Mouse (Mus musculus): ENCODE results near the gene Tead1. TPM values are rescaled to one million over a fixed set of nuclear protein-coding genes. Genes with fewer than 3 reads are reported as not detected.

Tead1 gene
- polyA plus RNA-seq, 1 experiment = 2.7 TPM

DNA sequence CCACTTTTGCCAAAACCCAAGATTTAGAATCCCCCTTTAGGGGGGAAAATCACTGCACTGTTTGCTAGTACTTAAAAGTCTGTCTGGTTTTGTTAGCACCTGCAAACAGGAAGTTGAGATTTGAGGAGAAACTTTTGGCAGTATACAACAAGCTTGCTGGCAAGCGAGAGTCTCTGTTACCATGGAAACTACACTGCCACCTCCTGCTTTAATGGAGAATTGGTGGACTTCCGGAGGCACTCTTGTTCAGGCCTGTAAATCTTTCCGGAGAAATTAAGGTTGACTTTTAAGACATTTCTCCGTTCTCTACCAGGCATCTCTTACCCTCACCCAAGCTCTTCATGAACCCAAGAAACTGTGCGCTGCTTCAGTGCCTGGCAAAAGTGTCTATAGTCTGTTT, 143.8 kb downstream of the Tead1 start:
- Histone ChIP-seq H3K36me3 (ENCODE audit: control insufficient read depth, insufficient read depth, low read length) (no peaks in the 10 kb centered on the region), H3K4me3 (ENCODE audit: extremely low read depth, insufficient read depth, insufficient read length) (no peak overlapping the region), H3K27ac (ENCODE audit: insufficient read depth, low read length) (no peak overlapping the region), H3K4me1 (ENCODE audit: control insufficient read depth, insufficient read depth, insufficient read length) (peaks cover 4% of the 10 kb centered on the region; the same call in 1 of the 2 replicates), H3K27me3 (ENCODE audit: control insufficient read depth, insufficient read depth, low read length) (no peaks in the 10 kb centered on the region)
- TF ChIP-seq POLR2A (IDR thresholded peaks at IDR 0.05; ENCODE audit: low read depth, low read length) = no peak
- no peak for TF ChIP-seq CTCF (IDR thresholded peaks at IDR 0.05; ENCODE audit: extremely low read depth, insufficient read depth, insufficient read length, insufficient replicate concordance)
- 19% methylated on average over 5 of the region's 5 CpGs for WGBS
- no peak for DNase-seq (ENCODE audit: low read depth in 1 of 2, low spot score in 2 of 2)

DNA sequence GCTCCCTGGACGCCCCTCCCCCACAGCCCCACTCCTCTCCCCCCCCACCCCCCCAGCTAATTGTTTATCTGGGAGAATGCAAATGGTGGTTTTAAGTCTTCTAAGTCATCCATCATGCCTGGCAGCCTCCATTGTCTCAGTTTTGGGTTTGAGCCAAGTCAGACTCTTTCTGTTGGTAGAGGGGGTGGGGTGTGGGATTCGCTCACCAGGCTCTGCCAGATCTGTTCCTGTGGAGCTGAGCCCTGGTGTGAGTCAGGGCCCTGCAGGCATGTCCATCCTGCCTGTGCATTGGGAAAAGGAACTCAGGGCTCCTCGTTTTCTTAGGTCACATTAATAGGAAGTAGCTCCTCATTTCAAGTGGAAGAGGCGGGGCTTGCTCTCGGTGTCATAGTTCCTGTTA, 144.5 kb downstream of the Tead1 start:
- H3K4me1 ChIP-seq (ENCODE audit: control insufficient read depth, insufficient read depth, insufficient read length) = peaks cover 4% of the 10 kb centered on the region; the same call in 1 of the 2 replicates
- H3K27ac ChIP-seq (ENCODE audit: insufficient read depth, low read length) = no peak overlapping the region
- DNase-seq (ENCODE audit: low read depth in 1 of 2, low spot score in 2 of 2) = no peak
- H3K4me3 ChIP-seq (ENCODE audit: extremely low read depth, insufficient read depth, insufficient read length) = no peak overlapping the region
- no peak for TF ChIP-seq CTCF (IDR thresholded peaks at IDR 0.05; ENCODE audit: extremely low read depth, insufficient read depth, insufficient read length, insufficient replicate concordance)
- TF ChIP-seq POLR2A (IDR thresholded peaks at IDR 0.05; ENCODE audit: low read depth, low read length) = no peak
- H3K27me3 ChIP-seq (ENCODE audit: control insufficient read depth, insufficient read depth, low read length) = no peaks in the 10 kb centered on the region
- WGBS = 25% methylated on average over 5 of the region's 5 CpGs
- no peaks in the 10 kb centered on the region for H3K36me3 ChIP-seq (ENCODE audit: control insufficient read depth, insufficient read depth, low read length)

- TF ChIP-seq CTCF (IDR thresholded peaks at IDR 0.05; ENCODE audit: extremely low read depth, insufficient read depth, insufficient read length, insufficient replicate concordance) (no peak), POLR2A (IDR thresholded peaks at IDR 0.05; ENCODE audit: low read depth, low read length) (no peak)
- 16% methylated on average over 11 of the region's 11 CpGs for WGBS
Measured at GRCm38 (mm10) chr7:112825339-112825781, 146.2 kb downstream of the Tead1 start.

DNA sequence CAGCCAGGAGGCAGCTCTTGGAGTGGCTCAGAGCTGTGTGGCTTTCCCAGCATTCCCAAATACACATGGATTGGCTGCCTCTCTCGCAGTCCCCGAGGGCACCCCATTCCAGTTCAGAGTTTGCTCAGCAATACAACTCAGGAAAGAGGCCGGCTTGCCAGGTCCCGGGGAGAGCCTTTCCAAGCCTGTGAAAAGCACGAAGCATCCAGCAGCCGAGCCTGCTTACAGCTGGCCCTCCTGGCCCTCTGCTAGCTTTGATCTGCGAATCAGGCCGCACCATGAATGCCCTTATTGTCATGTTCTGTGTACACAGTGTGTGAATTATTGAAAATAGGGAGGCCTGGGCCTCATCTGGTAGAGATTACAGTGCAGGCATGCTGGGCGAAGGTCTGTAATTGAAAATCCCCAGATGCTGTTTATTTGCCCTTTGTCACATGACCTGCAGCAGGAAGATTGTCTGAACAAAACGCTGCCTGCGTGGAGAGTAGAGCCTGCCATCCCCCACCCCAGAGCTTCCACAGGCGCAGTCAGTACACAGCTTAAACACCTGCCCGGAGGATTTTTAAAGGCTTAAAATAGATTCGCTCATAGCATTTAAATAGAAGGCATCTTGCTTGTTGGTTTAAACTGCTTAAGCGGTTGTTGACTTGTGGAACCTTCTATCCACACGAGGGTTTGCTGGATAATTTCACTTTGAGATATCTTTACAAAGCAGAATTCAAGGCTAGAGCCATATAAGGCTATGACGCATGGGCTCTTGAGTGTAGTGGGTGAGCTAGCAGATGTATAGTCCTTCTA, 147.2 kb downstream of the Tead1 start:
- H3K4me1 ChIP-seq (ENCODE audit: control insufficient read depth, insufficient read depth, insufficient read length) = peaks cover 4% of the 10 kb centered on the region; the same call in 1 of the 2 replicates
- H3K27me3 ChIP-seq (ENCODE audit: control insufficient read depth, insufficient read depth, low read length) = no peaks in the 10 kb centered on the region
- WGBS = 65% methylated on average over 17 of the region's 17 CpGs
- H3K36me3 ChIP-seq (ENCODE audit: control insufficient read depth, insufficient read depth, low read length) = no peaks in the 10 kb centered on the region
- no peak overlapping the region for H3K27ac ChIP-seq (ENCODE audit: insufficient read depth, low read length)
- no peak for DNase-seq (ENCODE audit: low read depth in 1 of 2, low spot score in 2 of 2)
- no peak overlapping the region for H3K4me3 ChIP-seq (ENCODE audit: extremely low read depth, insufficient read depth, insufficient read length)
- TF ChIP-seq POLR2A (IDR thresholded peaks at IDR 0.05; ENCODE audit: low read depth, low read length) (no peak), CTCF (IDR thresholded peaks at IDR 0.05; ENCODE audit: extremely low read depth, insufficient read depth, insufficient read length, insufficient replicate concordance) (no peak)

More at GRCm38 (mm10) chr7:112825339-112825781, 146.2 kb downstream of the Tead1 start:
- no peaks in the 10 kb centered on the region for H3K36me3 ChIP-seq (ENCODE audit: control insufficient read depth, insufficient read depth, low read length)
- peaks cover 4% of the 10 kb centered on the region; the same call in 1 of the 2 replicates for H3K4me1 ChIP-seq (ENCODE audit: control insufficient read depth, insufficient read depth, insufficient read length)
- DNase-seq (ENCODE audit: low read depth in 1 of 2, low spot score in 2 of 2) = no peak
- no peaks in the 10 kb centered on the region for H3K27me3 ChIP-seq (ENCODE audit: control insufficient read depth, insufficient read depth, low read length)
- 0 out of 2 replicates have a peak overlapping the region, but pooled peaks have one; percentile 6 for H3K4me3 ChIP-seq (ENCODE audit: extremely low read depth, insufficient read depth, insufficient read length)
- 0 out of 2 replicates have a peak overlapping the region, but pooled peaks have one; percentile 28 for H3K27ac ChIP-seq (ENCODE audit: insufficient read depth, low read length)

GRCm38 (mm10) chr7:112828016-112828695, 149.0 kb downstream of the Tead1 start:
- Histone ChIP-seq H3K36me3 (ENCODE audit: control insufficient read depth, insufficient read depth, low read length) (no peaks in the 10 kb centered on the region), H3K4me3 (ENCODE audit: extremely low read depth, insufficient read depth, insufficient read length) (no peak overlapping the region), H3K27ac (ENCODE audit: insufficient read depth, low read length) (no peak overlapping the region), H3K27me3 (ENCODE audit: control insufficient read depth, insufficient read depth, low read length) (no peaks in the 10 kb centered on the region), H3K4me1 (ENCODE audit: control insufficient read depth, insufficient read depth, insufficient read length) (peaks cover 4% of the 10 kb centered on the region; the same call in 1 of the 2 replicates)
- WGBS = 83% methylated on average over 10 of the region's 10 CpGs
- TF ChIP-seq POLR2A (IDR thresholded peaks at IDR 0.05; ENCODE audit: low read depth, low read length) (no peak), CTCF (IDR thresholded peaks at IDR 0.05; ENCODE audit: extremely low read depth, insufficient read depth, insufficient read length, insufficient replicate concordance) (no peak)
- no peak for DNase-seq (ENCODE audit: low read depth in 1 of 2, low spot score in 2 of 2)

DNA sequence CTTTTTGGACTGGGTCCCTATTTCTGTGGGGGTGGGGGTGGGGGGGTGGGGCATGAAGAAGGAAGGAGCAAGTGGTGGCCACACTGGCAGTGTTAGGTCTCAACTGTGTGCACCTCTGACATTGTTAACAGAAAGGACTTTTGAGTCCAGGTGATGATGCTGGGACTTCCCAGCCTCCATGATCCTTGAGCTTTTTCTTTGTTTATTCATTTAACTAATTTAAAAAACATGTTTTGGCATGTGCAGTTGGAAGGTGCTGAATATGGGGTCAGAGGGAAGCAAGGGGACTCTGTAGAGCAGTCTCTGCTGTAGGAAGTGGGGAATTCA, 149.5 kb downstream of the Tead1 start:
- Histone ChIP-seq H3K27ac (ENCODE audit: insufficient read depth, low read length) (no peak overlapping the region), H3K4me1 (ENCODE audit: control insufficient read depth, insufficient read depth, insufficient read length) (peaks cover 4% of the 10 kb centered on the region; the same call in 1 of the 2 replicates)
- TF ChIP-seq POLR2A (IDR thresholded peaks at IDR 0.05; ENCODE audit: low read depth, low read length) (no peak), CTCF (IDR thresholded peaks at IDR 0.05; ENCODE audit: extremely low read depth, insufficient read depth, insufficient read length, insufficient replicate concordance) (no peak)

More for the DNA sequence above, 149.5 kb downstream of the Tead1 start:
- H3K4me3 ChIP-seq (ENCODE audit: extremely low read depth, insufficient read depth, insufficient read length) = no peak overlapping the region
- H3K27me3 ChIP-seq (ENCODE audit: control insufficient read depth, insufficient read depth, low read length) = no peaks in the 10 kb centered on the region
- DNase-seq (ENCODE audit: low read depth in 1 of 2, low spot score in 2 of 2) = no peak
- H3K36me3 ChIP-seq (ENCODE audit: control insufficient read depth, insufficient read depth, low read length) = no peaks in the 10 kb centered on the region
